In genomic region chr9:62281991-62282390, GRCm38 (mm10) we compare ENCODE assay signal across 27 mouse cellular contexts. TPM values are rescaled to one million over a fixed set of nuclear protein-coding genes. Genes with fewer than 3 reads are reported as not detected.
DNase-seq lines count a peak whose midpoint lies in the region; ATAC-seq and TF ChIP-seq lines count a peak whose summit lies in the region.
"Had no signal": no experiment of that assay in that cellular context is flagged by ENCODE, and none has a peak within 500 bp of the region (broad histone marks: within the 10 kb centered on the region; RNA-seq: fewer than 3 reads in every experiment).

Gene Spesp1 (minus strand): TSS chr9:62282208.

- H3K27me3 ChIP-seq in megakaryocyte, embryonic 14.5 days (replicated peaks) = peaks cover 43% of the 10 kb centered on the region
- no peaks in the 10 kb centered on the region for H3K27me3 ChIP-seq in ES-Bruce4 (ENCODE audit: control insufficient read depth, insufficient read depth, low read length, poor library complexity, severe bottlenecking)
- no peaks in the 10 kb centered on the region; the same call in 1 of the 2 replicates for H3K27me3 ChIP-seq in hindbrain, postnatal 0 days (ENCODE audit: insufficient read depth, low read length)
- H3K27me3 ChIP-seq: embryonic facial prominence, embryonic 13.5 days; forebrain, embryonic 12.5 days; hindbrain, embryonic 15.5 days had no signal

- peak within 1 kb of the TSS; percentile 66 for H3K4me3 ChIP-seq in megakaryocyte, embryonic 14.5 days (replicated peaks)
- H3K4me3 ChIP-seq in ES-Bruce4 (ENCODE audit: low read depth, low read length) (peak within 1 kb of the TSS; percentile 38), ES-E14 (ENCODE audit: insufficient read depth in 1 of 2, low read depth in 1 of 2, low read length in 2 of 2, poor library complexity in 1 of 2, severe bottlenecking in 1 of 2) (peak within 1 kb of the TSS; percentile 23 to 45; a peak in 3 of 4 replicates)
- H3K4me3 ChIP-seq in olfactory bulb, adult 2 months (ENCODE audit: insufficient read depth, low read depth, low read length) = no peak within 1 kb of the TSS
- no peak within 1 kb of the TSS for H3K4me3 ChIP-seq in hindbrain, postnatal 0 days (ENCODE audit: low read length)
- H3K4me3 ChIP-seq: embryonic facial prominence, embryonic 13.5 days; forebrain, embryonic 12.5 days; heart, adult 2 months; heart, embryonic 13.5 days; hindbrain, embryonic 15.5 days had no signal

- in situ Hi-C loops in ES-E14 (cut with MboI; ENCODE audit: low sequenced_read_pairs in 2 of 2, unreplicated experiment in 2 of 2) = loop anchor here in 1 of 2 experiments (10.0 kb wide), 1 partner anchor 273 kb away; no protein-coding TSS in a partner anchor

- H3K4me2 ChIP-seq in hindbrain, postnatal 0 days (ENCODE audit: low read depth, low read length) = no peak within 1 kb of the TSS
- H3K4me2 ChIP-seq: embryonic facial prominence, embryonic 13.5 days; forebrain, embryonic 12.5 days; heart, embryonic 13.5 days; hindbrain, embryonic 15.5 days had no signal

- H3K9me3 ChIP-seq in megakaryocyte, embryonic 14.5 days = no peaks in the 10 kb centered on the region
- no peaks in the 10 kb centered on the region for H3K9me3 ChIP-seq in ES-Bruce4 (replicated peaks; ENCODE audit: control insufficient read depth, insufficient read depth, low read length, poor library complexity, severe bottlenecking)
- no peaks in the 10 kb centered on the region for H3K9me3 ChIP-seq in ES-E14 (ENCODE audit: control insufficient read depth, insufficient read depth, low read depth, low read length)
- H3K9me3 ChIP-seq in hindbrain, postnatal 0 days (ENCODE audit: low read length) = no peaks in the 10 kb centered on the region
- H3K9me3 ChIP-seq: embryonic facial prominence, embryonic 13.5 days; forebrain, embryonic 12.5 days; heart, embryonic 13.5 days; hindbrain, embryonic 15.5 days had no signal

- no peak for TF ChIP-seq CTCF in ES-Bruce4 (IDR thresholded peaks at IDR 0.05; ENCODE audit: low read depth, low read length)
- no peak for TF ChIP-seq CTCF in olfactory bulb, adult 2 months (IDR thresholded peaks at IDR 0.05; ENCODE audit: insufficient read depth, low read depth, low read length)
- no peak for TF ChIP-seq CTCF in hindbrain, postnatal 0 days (IDR thresholded peaks at IDR 0.05; ENCODE audit: low read depth)

- H3K9ac ChIP-seq in ES-Bruce4 (ENCODE audit: low read depth, poor library complexity, severe bottlenecking) = no peak within 1 kb of the TSS
- peak within 1 kb of the TSS; percentile 53 for H3K9ac ChIP-seq in ES-E14 (ENCODE audit: insufficient read depth, low read depth, low read length, poor library complexity, severe bottlenecking)
- H3K9ac ChIP-seq in hindbrain, postnatal 0 days (replicated peaks; ENCODE audit: low read length) = no peak within 1 kb of the TSS
- H3K9ac ChIP-seq: embryonic facial prominence, embryonic 13.5 days; forebrain, embryonic 12.5 days; forebrain, postnatal 0 days; heart, embryonic 13.5 days; hindbrain, embryonic 15.5 days had no signal

- 83% methylated on average over 27 of the region's 27 CpGs for WGBS in olfactory bulb, adult 2 months
- 87% methylated on average over 27 of the region's 27 CpGs for WGBS in hindbrain, postnatal 0 days

- no peak for TF ChIP-seq POLR2A in ES-Bruce4 (IDR thresholded peaks at IDR 0.05; ENCODE audit: insufficient read depth, low read length)
- TF ChIP-seq POLR2A in olfactory bulb, adult 2 months (IDR thresholded peaks at IDR 0.05; ENCODE audit: insufficient read depth, low read depth, low read length) = no peak

- no peak for ATAC-seq in megakaryocyte, adult 5-6 weeks (ENCODE audit: poor library complexity, severe bottlenecking)
- no peak for ATAC-seq in hindbrain, postnatal 0 days
- ATAC-seq: forebrain, postnatal 0 days; inflammation-experienced regulatory T-cells, adult 6 months; intestine, postnatal 0 days had no signal

- H3K27ac ChIP-seq in ES-Bruce4 (ENCODE audit: insufficient read depth, low read length) (no peak within 1 kb of the TSS), ES-E14 (ENCODE audit: insufficient read depth, low read depth, low read length, poor library complexity, severe bottlenecking) (no peak within 1 kb of the TSS)
- peak within 1 kb of the TSS; percentile 70 for H3K27ac ChIP-seq in olfactory bulb, adult 2 months (ENCODE audit: insufficient read depth, low read depth, low read length)
- H3K27ac ChIP-seq in hindbrain, postnatal 0 days = no peak within 1 kb of the TSS
- H3K27ac ChIP-seq: embryonic facial prominence, embryonic 13.5 days; forebrain, embryonic 12.5 days; heart, adult 2 months; heart, embryonic 13.5 days; hindbrain, embryonic 15.5 days had no signal

- DNase-seq in ES-E14 (ENCODE audit: low read depth, low spot score) = no peak
- DNase-seq in hindbrain, postnatal 0 days (ENCODE audit: low spot score) = no peak
- DNase-seq in right cerebral cortex, postnatal 25 days = no peak
- no peak for DNase-seq in cerebellum, postnatal 4 days (ENCODE audit: low spot score in 2 of 2)
- DNase-seq: adrenal gland, adult 2 months; adrenal gland, postnatal 25 days; cerebellum, adult 2 months; cerebellum, postnatal 10 days; embryo, embryonic 11 days; forebrain, postnatal 0 days; gastrocnemius, postnatal 36 days; heart, adult 2 months; heart, postnatal 36 days had no signal

- H3K36me3 ChIP-seq in megakaryocyte, embryonic 14.5 days (replicated peaks; ENCODE audit: low read length) = no peaks in the 10 kb centered on the region
- H3K36me3 ChIP-seq in ES-Bruce4 (ENCODE audit: control insufficient read depth, insufficient read depth, low read length, poor library complexity, severe bottlenecking) = no peaks in the 10 kb centered on the region
- H3K36me3 ChIP-seq in ES-E14 (ENCODE audit: control insufficient read depth, insufficient read depth, low read length, poor library complexity, severe bottlenecking) = no peaks in the 10 kb centered on the region
- H3K36me3 ChIP-seq in hindbrain, postnatal 0 days (ENCODE audit: insufficient read depth, low read length) = no peaks in the 10 kb centered on the region
- H3K36me3 ChIP-seq: embryonic facial prominence, embryonic 13.5 days; forebrain, embryonic 12.5 days; heart, embryonic 13.5 days; hindbrain, embryonic 15.5 days had no signal

- peaks cover 8% of the 10 kb centered on the region for H3K4me1 ChIP-seq in megakaryocyte, embryonic 14.5 days
- H3K4me1 ChIP-seq in ES-Bruce4 (ENCODE audit: control insufficient read depth, insufficient read depth, low read length) (no peaks in the 10 kb centered on the region), ES-E14 (ENCODE audit: control insufficient read depth in 2 of 2, insufficient read depth in 2 of 2, low read length in 2 of 2, poor library complexity in 1 of 2) (peaks cover 0 to 6% of the 10 kb centered on the region in 2 experiments; a peak in 1 of 4 replicates)
- H3K4me1 ChIP-seq in olfactory bulb, adult 2 months (ENCODE audit: control insufficient read depth, insufficient read depth, low read length) = peaks cover 21% of the 10 kb centered on the region
- H3K4me1 ChIP-seq in hindbrain, postnatal 0 days (ENCODE audit: insufficient read depth, low read length) = no peaks in the 10 kb centered on the region
- H3K4me1 ChIP-seq: embryonic facial prominence, embryonic 13.5 days; forebrain, embryonic 12.5 days; heart, embryonic 13.5 days; hindbrain, embryonic 15.5 days had no signal

- TF ChIP-seq EP300 in ES-Bruce4 (IDR thresholded peaks at IDR 0.05; ENCODE audit: insufficient read depth, low read depth, low read length) = no peak

TF ChIP-seq in ES-E14, 5 proteins besides CTCF, POLR2A, EP300 and RAD21:
- no peak for TF ChIP-seq HCFC1 (IDR thresholded peaks at IDR 0.05; ENCODE audit: borderline replicate concordance, insufficient read depth, low read length)
- TF ChIP-seq MAFK (IDR thresholded peaks at IDR 0.05; ENCODE audit: insufficient read depth, low read depth, low read length) = no peak
- no peak for TF ChIP-seq ZC3H11A (IDR thresholded peaks at IDR 0.05; ENCODE audit: borderline replicate concordance, low read depth, low read length)
- no peak for TF ChIP-seq CHD2 (IDR thresholded peaks at IDR 0.05; ENCODE audit: low read depth, low read length)
- TF ChIP-seq ZNF384 (IDR thresholded peaks at IDR 0.05; ENCODE audit: low read depth, low read length) = no peak

RNA-seq across cellular contexts. Expression of gene Spesp1, which starts in this region (rescaled TPM):
- polyA plus RNA-seq in megakaryocyte, embryonic 14.5 days (2012; ENCODE audit: insufficient read depth, low replicate concordance) = not detected in 2 replicates
- not detected in 2 replicates for total RNA-seq in megakaryocyte, adult 5-6 weeks (2015)
- not detected in 2 replicates for total RNA-seq in megakaryocyte, adult 5-6 weeks (2017)
- polyA plus RNA-seq in ES-Bruce4 (2011; ENCODE audit: insufficient read depth, insufficient read length, low read depth, missing spikeins) = not detected in 2 replicates
- 2.1 and 2.5 TPM in 2 replicates for total RNA-seq in ES-E14 (2012; rRNA removed)
- polyA plus RNA-seq in olfactory bulb, adult 2 months (2012; ENCODE audit: insufficient read depth, insufficient read length, low replicate concordance, missing spikeins) = not detected in 2 replicates
- total RNA-seq in hindbrain, postnatal 0 days (2014; rRNA removed) = not detected in 2 replicates
- polyA plus RNA-seq in hindbrain, postnatal 0 days (2015; fragmentation: Nextera tagmentation; extraction: Ambion mirVana) = not detected in 2 replicates
- total RNA-seq: adrenal gland, adult 2 months; adrenal gland, postnatal 25 days; common myeloid progenitor, adult 5-6 weeks; gastrocnemius, adult 8-10 months; gastrocnemius, postnatal 36 days; heart, adult 2 months; heart, postnatal 36 days had no signal
- polyA plus RNA-seq: adrenal gland, adult 2 months; cerebellum, adult 2 months; embryonic facial prominence, embryonic 13.5 days; forebrain, embryonic 12.5 days; forebrain, postnatal 0 days; heart, embryonic 13.5 days; heart, postnatal 0 days; hindbrain, embryonic 11.5 days; hindbrain, embryonic 15.5 days; inflammation-experienced regulatory T-cells, adult 6 months; intestine, postnatal 0 days had no signal

Comparison
In these comparisons a context has a peak if more than half of its experiments do, and no peak if none do; other contexts are left out.
1. H3K4me3 ChIP-seq: peak in megakaryocyte, embryonic 14.5 days (single experiment), ES-Bruce4 (single experiment) and ES-E14 (2 of 2); none in olfactory bulb, adult 2 months (single experiment) and hindbrain, postnatal 0 days (single experiment).